Mouse (Mus musculus): ENCODE measurements around the gene Ccdc34. TPM values are rescaled to one million over a fixed set of nuclear protein-coding genes. Genes with fewer than 3 reads are reported as not detected.

Ccdc34 gene
- polyA plus RNA-seq, 1 experiment, result 9.5 TPM

DNA sequence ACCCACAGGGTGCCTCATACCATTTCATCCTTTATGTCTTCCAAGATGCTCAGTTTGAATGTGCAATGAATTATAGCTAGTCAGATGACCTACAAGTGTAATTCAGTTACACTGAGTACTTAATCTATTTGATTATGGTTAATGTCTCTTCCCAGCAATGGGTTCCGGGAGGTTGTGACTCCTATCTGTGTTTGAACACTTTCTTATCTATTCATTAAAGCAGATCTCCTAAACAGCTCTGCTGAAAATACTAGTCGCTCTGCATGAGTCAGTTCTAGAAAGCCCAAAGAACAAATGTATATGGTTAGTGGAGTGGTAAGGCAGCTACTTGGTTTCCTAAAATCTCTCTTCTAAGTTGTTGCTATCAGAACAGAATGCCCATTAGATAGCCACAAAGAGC is 22.6 kb upstream of the Ccdc34 start:
- no peak for DNase-seq (ENCODE audit: low spot score)

DNA sequence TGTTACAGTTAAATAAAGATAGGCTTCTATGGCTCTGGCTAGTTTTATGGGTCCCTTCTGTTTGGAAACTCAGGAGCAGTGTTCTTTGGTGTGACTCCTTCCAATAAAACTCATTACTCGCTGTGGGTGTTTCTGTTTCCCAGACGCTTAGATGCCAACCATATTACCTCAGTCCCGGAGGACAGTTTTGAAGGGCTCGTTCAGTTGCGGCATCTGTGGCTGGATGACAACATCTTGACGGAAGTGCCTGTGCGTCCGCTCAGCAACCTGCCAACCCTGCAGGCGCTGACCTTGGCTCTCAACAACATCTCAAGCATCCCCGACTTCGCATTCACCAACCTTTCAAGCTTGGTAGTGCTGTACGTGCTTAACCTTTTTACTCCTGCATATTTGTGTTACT is 21.2 kb upstream of the Ccdc34 start:
- no peak for DNase-seq (ENCODE audit: low spot score)

DNA sequence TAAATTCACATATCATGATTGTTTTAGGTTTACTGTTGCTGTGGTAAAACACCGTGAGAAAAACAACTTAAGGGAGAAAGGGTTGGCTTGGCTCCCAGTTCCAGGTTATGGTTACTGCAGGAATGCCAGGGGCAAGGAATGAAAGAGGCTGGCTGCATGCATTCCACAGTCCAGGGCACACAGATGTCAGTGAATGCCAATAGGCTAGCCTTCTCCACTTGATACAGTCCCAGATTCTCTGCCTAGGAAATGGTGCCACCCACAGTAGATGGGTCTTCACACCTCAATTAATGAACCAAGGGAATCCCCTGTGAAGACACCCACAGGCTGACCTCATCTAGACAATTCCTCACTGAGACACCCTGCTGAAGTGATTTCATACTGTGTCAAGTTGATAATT is 12.9 kb upstream of the Ccdc34 start:
- DNase-seq (ENCODE audit: low spot score), result no peak

DNA sequence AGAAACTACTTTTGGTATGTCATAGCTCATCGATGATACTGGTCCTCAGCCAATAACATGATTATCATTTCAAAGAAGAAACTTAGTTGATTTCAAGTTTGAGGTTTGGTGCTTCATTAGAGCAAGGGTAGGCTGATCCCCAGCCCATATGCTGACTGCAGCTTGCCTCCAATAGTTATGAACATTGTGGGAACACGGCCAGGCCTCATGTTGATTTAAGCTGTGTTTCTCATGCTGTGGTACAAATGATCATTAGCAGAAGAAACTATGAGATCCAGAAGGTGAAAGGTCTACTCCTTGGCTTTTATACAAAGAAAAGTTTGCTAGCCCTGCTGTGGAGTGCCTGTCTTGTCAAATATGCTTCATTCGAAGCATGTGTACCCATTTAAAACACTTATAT is 12.5 kb upstream of the Ccdc34 start:
- no peak for DNase-seq (ENCODE audit: low spot score)

DNA sequence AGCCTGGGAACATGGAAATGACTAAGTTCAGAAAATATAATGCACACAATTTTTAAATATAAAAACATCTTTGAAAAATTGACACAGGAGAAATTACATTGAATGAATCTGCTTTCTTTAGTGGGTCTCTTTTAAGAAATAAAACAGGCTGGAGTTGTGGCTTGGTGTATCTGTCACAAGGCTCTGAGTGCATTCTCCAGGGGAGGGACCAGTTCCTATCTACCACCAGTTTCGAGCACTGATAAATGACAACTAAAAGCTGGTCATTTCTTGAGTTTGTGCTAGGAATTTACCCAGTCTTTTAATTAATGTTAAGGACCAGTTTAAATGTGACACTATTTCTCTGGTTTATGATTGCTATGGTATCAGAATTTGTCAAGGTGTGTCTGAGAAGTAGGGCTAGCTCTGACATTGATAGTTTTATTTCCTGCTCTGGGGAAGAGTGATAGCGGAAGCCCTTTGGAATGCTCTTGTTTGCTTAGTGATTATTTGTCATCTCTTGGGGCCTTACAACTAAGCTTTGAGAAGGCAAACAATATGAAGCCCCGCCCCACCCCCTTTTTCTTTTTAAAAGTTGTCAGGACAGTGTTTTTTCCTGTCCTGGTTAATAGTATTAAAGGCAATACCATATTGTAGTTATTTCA is 11.9 kb upstream of the Ccdc34 start:
- DNase-seq (ENCODE audit: low spot score), result no peak

DNA sequence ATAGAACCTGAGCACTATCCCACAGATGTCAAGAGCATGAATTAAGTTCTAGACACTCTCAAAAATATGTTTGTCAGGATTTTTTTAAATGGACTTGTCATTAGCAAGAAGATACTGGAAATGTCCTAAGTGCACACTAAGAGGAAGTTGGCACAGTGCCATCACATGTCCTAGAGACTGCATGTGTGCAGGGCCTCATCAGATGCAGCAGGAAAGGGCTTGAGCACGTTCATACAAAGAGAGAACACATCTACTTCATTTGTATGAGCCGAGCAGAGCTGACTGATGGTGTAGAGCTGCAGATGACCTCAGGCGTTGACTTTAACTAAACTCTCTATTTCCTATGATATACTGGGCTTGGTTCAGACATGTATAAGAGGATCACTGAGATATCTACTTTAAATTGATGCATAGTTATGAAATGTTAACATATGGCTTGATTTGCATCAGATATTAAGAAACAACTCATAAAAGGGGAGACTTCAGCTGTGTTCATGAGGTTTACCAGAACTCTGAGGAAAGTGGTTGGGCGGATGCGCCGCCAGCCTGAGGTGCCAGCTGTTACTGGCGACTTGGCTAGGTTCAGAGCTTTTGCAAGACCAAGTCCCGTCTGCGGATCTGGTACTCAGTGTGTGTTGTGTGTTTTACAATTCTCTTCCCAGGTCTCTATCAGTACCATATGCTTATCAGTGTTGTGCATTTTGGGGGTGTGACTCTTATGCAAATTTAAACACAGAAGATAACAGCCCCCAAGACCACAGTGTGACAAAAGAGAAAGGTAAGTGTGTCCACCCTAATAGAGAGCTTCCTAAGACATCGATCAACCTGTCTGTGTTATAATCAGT is 10.0 kb upstream of the Ccdc34 start:
- DNase-seq (ENCODE audit: low spot score), result no peak

DNA sequence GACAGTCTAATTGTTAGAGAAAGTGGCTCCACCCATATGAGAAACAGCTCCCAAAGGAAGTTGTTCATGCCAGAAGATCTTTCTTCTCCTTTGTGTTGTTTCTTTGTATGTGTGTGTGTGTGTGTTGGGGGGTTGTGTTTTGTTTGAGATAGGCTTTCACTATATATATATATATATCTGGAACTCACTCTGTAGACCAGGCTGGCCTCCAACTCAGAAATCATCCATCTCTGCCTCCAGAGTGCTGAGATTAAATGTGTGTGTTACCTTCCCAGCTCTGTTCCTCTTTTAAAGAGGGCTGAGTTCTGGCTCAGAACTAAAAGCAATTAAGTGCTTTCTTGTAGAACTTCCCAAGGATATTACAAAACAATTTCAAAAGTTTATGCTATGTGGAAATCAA is 8.2 kb upstream of the Ccdc34 start:
- DNase-seq (ENCODE audit: low spot score), result no peak

DNA sequence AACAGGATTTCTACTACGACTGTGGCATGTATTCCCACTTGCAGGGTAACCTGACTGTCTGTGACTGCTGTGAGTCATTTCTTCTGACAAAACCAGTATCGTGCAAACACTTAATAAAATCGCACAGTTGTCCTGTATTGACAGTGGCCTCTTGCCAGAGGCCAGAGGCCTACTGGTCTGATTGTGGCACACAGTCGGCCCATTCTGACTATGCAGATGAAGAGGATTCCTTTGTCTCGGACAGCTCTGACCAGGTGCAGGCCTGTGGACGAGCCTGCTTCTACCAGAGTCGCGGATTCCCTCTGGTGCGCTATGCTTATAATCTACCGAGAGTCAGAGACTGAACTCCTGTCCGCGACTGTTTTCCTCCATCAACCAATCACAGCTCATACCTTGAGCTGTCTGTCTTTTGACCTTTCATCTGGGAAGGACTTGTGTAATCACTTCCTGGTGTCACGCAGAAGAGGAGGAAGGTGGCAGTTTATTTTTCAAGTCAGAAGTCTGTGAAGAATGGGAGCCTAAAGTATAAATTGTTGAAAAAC is 5.4 kb upstream of the Ccdc34 start:
- DNase-seq (ENCODE audit: low spot score), result no peak

DNA sequence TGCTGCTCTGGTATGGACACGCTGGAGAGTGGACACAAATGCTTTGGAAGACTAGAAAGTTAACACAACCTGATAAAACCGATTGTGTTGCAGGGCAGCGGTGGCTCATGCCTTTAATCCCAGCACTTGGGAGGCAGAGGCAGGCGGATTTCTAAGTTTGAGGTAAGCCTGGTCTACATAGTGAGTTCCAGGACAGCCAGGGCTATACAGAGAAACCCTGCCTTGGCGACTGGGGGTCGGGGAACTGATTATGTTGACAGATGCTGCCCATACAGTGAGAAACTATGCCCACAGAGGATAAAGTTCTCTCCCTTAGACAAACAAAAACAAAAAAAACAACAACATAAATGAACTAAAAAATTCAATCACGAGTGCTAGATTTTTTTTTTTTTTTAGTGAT is 530 bp upstream of the Ccdc34 start:
- DNase-seq (ENCODE audit: low spot score), result no peak

DNA sequence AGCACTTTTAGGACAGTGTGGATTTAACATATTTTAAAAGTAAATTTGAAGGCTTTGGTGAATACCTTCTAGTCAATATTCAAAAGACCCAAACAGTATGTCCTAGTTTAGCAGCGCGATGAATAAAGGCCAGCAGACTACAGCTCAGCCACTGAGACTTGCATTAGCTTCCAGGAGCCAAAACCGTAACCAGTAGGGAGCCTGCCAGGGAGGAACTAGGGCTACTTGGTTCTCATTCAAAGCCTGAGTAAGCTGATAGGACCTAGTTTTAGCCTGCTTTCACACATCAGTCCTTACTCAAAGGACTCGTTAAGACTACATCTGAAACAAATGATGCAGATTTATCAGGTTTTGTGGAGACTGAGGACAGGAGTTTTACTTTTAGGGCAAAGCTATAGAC is 2.0 kb downstream of the Ccdc34 start:
- DNase-seq (ENCODE audit: low spot score), result no peak

DNA sequence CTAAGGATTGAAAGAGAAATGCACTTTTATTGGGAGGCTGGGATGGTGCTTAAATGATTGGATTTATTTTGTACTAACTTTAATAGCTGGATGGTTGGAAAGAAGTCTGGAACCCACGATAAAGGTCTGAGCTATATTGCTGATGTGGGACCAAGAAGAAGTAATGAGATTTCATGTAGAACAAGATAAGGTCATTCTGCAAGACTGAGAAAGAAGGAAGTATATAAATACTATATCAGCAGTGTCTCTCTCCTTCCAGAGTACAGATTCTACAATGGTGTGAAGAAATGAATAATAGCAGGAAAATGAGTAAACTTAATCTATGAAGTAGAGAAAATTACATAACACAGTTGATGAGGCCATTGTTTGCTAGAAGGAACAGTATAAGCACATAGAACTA is 2.8 kb downstream of the Ccdc34 start:
- DNase-seq (ENCODE audit: low spot score), result no peak

DNA sequence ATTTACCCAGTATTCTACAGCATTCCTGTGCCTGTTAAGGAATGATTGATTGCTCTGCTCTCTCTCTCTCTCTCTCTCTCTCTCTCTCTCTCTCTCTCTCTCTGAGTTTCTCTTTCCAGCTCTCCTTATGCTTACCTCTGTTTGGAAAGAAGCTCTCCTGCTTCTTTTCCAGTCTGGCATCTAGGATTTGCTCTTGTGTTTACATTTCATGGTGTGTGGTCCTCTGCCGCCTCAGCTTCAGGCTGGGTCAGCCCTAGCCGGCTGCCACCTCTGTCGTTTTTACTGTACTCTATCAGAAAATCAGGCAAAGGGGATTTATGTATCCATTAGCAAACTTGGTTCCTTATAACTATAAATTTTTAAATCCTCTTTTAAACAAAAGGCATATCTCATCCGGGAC is 18.6 kb downstream of the Ccdc34 start:
- DNase-seq (ENCODE audit: low spot score), result no peak

DNA sequence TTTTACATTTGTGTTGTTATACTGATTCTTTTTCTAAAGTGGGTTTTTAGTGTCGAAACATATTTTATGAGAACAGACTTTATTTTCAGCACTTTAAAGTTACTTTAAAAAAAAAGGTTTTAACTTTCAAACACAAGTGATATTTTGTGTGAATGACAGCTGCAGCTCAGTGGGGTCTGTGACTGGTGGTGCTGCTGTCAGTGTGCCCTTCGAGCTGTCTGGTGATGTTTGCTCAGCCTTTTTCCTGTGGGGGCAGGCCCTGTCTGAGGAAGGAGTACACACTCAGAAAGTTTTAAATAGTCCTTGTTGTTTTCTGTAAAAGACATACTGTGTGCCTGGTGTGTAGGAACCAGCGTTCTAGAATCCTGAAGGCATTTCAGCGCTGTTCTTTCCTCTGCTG is 19.0 kb downstream of the Ccdc34 start:
- DNase-seq (ENCODE audit: low spot score), result no peak

DNA sequence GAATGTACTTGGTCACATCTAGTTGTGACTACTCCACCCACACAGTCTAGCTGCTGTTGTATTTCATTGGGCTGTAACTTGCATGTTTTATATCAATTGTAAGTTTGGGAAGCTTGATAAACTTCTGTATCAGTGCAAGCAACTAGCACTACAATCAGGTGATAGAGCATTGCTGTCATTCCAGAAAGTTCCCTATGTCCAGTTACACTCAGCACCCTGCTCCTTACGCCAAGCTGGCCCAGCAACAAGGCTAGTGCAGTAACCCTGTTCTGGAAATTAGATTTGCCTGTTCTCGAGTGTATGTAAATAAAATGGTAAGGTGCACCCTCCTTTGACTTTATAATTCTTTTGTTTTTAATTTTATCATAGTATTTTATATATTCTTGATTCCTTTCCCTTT is 19.6 kb downstream of the Ccdc34 start:
- no peak for DNase-seq (ENCODE audit: low spot score)

DNA sequence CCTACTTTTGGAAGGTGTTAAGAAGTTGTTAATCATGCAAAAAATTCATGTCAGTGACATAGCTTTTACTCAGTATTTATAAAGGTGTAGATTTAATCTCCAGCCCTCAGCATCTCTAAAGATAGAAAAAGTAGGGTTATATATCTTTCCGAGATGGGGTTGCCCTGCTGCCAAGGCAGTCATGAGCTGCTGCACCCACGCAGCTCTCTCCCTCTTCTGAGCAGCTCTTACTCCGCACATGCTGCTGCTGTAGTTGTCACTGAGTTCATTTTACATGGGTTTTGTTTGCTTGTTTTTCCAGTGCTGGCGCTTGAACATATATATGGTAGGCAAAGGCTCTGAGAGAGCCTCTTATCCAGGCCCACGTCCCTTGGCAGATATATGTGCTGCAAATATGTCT is 20.7 kb downstream of the Ccdc34 start:
- no peak for DNase-seq (ENCODE audit: low spot score)

DNA sequence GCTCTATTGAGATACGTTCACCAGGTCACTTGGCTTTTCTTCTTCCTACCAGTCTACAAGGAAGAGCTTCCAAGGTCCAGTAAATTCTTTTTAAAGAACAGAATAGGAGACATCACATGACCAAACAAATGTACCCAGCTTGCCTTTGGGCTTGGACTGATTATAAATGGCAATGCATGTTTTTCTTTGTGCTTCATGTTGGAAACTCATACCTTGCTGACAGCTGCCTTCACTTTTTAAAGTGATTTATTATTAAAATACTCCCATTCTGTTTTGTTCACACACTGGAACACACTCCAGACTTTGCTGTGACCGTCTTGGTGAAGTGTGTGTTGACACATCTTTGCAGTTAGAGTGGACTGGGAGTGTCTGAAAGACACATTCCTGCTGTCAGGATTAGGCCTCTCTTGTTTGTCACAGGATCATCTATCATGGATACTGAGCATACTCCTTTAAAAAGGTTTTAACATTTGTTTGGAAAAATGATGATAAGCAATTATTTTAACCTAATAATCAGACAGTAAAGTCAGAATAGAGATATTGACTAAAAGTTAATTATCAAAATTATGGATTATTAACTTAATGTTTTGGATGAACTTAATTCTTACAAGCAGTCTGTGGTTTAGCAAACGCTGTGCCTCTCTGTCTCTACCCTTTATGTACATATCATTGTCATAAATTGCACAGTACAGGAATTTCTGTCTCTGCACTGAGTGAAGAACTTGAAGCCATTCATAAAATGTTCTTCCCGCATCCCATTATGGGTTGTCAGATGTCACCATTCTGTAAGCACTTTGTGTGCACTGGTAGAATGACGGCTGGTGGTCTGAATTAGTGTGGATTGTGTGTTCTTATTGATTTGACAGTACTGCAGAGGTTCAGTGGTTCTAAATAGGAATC is 25.5 kb downstream of the Ccdc34 start:
- no peak for DNase-seq (ENCODE audit: low spot score)

DNA sequence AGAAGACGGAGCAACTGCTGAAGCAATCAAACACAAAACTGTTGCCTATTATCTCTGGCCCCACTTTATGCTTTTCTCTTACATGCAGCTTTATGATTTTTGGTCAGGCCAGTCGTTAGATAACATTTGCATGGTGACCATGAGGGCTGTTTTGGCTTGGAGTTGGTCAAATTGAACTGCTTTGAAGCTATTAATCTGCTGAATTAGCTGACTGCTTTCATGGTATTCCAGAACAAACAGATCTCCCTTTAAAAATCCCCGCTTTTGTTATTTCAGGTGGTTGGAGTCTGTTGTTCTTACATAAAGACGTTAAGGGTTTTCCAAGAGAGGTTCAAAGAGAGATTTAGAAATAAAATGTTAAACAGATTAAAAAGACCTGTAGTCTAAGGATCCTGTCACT is 40.8 kb downstream of the Ccdc34 start:
- DNase-seq (ENCODE audit: low spot score), result no peak

DNA sequence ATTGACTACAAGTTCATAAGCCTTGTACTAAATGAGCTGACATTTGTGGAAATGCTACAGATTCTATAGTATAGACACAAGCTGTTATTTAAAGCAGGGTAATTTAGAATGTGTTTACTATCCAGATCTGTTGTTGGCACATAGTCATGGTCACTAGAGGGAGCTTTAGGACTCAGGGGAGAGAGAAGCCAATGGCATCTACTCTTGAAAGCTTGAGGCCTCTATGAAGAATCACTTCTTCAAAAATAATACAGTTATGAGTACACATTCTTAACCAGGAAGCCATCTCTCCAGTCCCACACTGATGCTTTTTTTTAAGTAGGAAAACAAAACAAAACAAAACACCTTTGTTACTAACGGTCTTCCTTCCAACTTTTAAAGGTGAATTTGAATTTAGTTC is 45.5 kb downstream of the Ccdc34 start:
- DNase-seq (ENCODE audit: low spot score), result no peak

DNA sequence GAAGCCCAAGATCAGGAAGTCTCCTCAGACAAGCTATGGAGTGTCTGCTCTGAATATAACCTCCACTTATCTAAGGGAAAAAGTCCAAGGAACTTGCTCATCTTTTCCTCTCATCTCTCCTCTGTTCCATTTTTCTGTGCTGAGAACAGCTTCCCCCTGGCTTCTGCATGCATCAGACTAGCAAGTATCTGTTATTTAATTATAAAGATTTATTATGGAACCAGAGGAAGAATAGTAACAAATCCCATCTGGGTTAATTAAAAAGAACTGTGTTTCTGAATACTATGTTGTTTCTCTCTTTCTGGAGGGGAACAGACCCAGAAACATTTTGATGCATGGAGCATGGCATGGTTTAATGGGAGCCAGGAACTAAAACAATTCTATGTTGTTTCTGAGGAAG is 51.3 kb downstream of the Ccdc34 start:
- no peak for DNase-seq (ENCODE audit: low spot score)

DNA sequence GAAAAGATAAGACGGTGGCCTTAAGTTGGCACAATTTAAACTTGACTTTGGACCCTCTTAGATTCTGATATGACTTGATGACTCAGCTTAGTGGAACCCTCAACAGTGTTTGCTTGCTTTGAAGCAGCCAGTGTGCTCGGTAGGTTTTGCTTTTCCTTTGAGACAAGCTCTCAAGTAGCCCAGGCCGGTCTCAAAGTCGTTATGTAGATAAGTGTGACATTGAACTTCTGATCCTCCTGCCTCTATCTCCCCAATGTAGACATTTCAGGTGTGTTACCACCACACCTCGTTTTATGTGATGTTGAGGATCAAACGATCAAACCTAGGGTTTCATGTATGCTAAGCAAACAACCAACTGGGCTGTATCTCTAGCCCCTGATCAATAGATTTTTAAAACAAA is 55.4 kb downstream of the Ccdc34 start:
- DNase-seq (ENCODE audit: low spot score), result no peak

DNA sequence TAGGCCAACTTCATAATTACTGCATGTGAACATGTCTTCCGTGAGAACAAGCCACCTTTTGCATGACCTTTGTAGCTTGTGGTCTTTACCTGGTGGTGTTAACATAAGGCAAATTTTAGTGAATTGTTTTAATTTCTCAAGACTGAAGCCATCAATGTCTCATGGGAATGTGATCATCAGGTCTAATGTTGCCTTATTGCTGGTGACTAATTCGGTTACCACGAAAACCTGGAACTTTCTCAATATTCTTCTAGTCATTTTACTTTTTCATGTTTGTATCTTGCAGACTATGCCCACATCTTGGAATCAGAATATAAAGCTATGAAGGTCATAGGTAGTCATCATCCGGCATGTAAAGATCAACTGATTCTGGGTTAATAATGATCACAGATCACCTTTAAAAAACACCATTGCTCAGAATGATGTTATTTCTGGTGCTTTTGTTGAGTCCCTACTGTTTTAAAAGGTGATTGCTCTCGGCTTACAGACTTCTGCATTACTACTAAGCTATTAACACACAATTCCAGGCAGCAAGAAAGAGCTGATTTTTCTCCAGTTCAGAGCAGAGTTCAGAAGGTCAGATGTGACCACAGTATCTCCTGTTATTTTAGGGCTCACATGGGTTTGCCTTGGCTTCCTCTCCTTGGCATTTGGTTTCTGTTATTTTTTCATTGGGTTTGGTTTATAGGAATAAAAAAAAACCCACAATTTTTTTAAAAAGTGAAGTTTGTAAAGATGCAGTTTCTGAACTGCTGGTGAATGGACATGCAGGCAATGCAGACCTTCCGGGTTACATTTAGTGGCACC is 57.2 kb downstream of the Ccdc34 start:
- DNase-seq (ENCODE audit: low spot score), result no peak

DNA sequence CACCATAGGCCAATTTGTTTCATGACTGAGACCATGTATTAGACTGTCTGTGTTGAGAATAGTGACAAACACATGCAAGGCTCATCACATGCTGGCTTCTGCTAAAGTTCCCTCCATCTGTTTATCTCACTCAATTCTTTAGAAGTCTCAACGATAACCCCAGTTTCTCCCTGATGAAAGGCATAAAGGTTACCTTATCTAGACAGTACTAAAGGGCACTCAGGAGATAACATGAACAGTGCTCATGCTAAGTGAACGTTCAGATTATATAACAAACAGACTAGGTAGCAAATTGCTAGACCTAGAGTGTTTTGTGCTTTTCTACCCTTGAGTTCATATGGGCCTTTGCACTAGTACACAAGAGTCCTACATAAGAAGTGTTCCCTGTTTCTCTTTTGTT is 59.6 kb downstream of the Ccdc34 start:
- DNase-seq (ENCODE audit: low spot score), result no peak

All from urinary bladder, adult 2 months (tissue).